Mouse (Mus musculus) forebrain, embryonic 14.5 days (tissue): Measurements from ENCODE around the gene Rhoh. TPM values are rescaled to one million over a fixed set of nuclear protein-coding genes. Genes with fewer than 3 reads are reported as not detected.

Experiments
- ATAC-seq: fragments of 200-750 bp; cut with Nextera tagmentation; 2 replicates; pipeline ENCODE4 v1.8.0; 2017; ENCODE audit warnings: mild to moderate bottlenecking, moderate library complexity
- DNase-seq: peaks from one replicate; pipeline ENCODE4 v3.0.0-alpha.2; 2015; ENCODE audit warnings: low spot score
- H3K27ac ChIP-seq: fragments of 300-500 bp; sonication (generic); 2 replicates; pipeline ENCODE4 v1.5.1; 2014; ENCODE audit warnings: low read depth, mild to moderate bottlenecking, control low read depth, low read length, moderate library complexity
- H3K27me3 ChIP-seq: fragments of 300-500 bp; sonication (generic); replicated peaks from 2 replicates; pipeline ENCODE4 v1.6.1; 2014; ENCODE audit warnings: low read length, control low read depth, mixed read lengths; ENCODE audit not compliant: control insufficient read depth, insufficient read depth
- H3K36me3 ChIP-seq: fragments of 300-500 bp; sonication (generic); 2 replicates; pipeline ENCODE4 v1.6.1; 2014; ENCODE audit warnings: low read length, control low read depth; ENCODE audit not compliant: control insufficient read depth, insufficient read depth
- H3K4me1 ChIP-seq: fragments of 300-500 bp; sonication (generic); 2 replicates; pipeline ENCODE4 v1.6.1; 2014; ENCODE audit warnings: antibody characterized with exemption, low read length, control low read depth; ENCODE audit not compliant: control insufficient read depth, insufficient read depth
- H3K4me2 ChIP-seq: fragments of 300-500 bp; sonication (generic); 2 replicates; pipeline ENCODE4 v1.6.1; 2014; ENCODE audit warnings: mild to moderate bottlenecking, control low read depth, low read length
- H3K4me3 ChIP-seq: fragments of 300-500 bp; sonication (generic); 2 replicates; pipeline ENCODE4 v1.5.1; 2014; ENCODE audit warnings: low read depth, low read length, control low read depth
- H3K9ac ChIP-seq: fragments of 300-500 bp; sonication (generic); 2 replicates; pipeline ENCODE4 v1.6.1; 2014; ENCODE audit warnings: mild to moderate bottlenecking, low read length, control low read depth, moderate library complexity
- H3K9me3 ChIP-seq: fragments of 300-500 bp; sonication (generic); replicated peaks from 2 replicates; pipeline ENCODE4 v1.6.1; 2016; ENCODE audit warnings: low read length, control low read depth, mixed read lengths; ENCODE audit not compliant: control insufficient read depth
- WGBS: fragments of 180-500 bp; shearing (Covaris S2); extraction: QIAGEN DNeasy Blood & Tissue Kit; methylation state at CpG from one replicate; pipeline ENCODE4 v1.1.7; 2014; 5-methylcytosine and 5-hydroxymethylcytosine counted together
- polyA plus RNA-seq: library from polyadenylated mRNA; unstranded; fragments of >200 nt; fragmentation: Nextera tagmentation; extraction: Ambion mirVana; gene quantifications from 2 replicates; pipeline ENCODE4 v1.2.1, GENCODE M21; 2014

The Rhoh gene
- polyA plus RNA-seq, 1 experiment from 2014 or later, result 0.29 TPM

- Histone ChIP-seq H3K4me2 (no peak overlapping the region), H3K4me3 (no peak overlapping the region), H3K9me3 (no peaks in the 10 kb centered on the region), H3K4me1 (peaks cover 2% of the 10 kb centered on the region; the same call in 1 of the 2 replicates), H3K9ac (no peak overlapping the region), H3K36me3 (no peaks in the 10 kb centered on the region), H3K27ac (no peak overlapping the region), H3K27me3 (no peaks in the 10 kb centered on the region)
- DNase-seq (no peak), ATAC-seq (no peak)
- 91% methylated on average over 3 of the region's 3 CpGs for WGBS
Measured at GRCm38 (mm10) chr5:65919904-65920303, 58.9 kb downstream of the Rhoh start.

GRCm38 (mm10) chr5:65920701-65921426, 59.9 kb downstream of the Rhoh start:
- no peak for ATAC-seq
- no peak overlapping the region for H3K4me3 ChIP-seq
- no peaks in the 10 kb centered on the region for H3K27me3 ChIP-seq
- no peak overlapping the region for H3K27ac ChIP-seq
- no peak for DNase-seq
- H3K9ac ChIP-seq, result no peak overlapping the region
- H3K36me3 ChIP-seq, result no peaks in the 10 kb centered on the region
- H3K4me1 ChIP-seq, result peaks cover 2% of the 10 kb centered on the region; the same call in 1 of the 2 replicates
- H3K4me2 ChIP-seq, result no peak overlapping the region
- 82% methylated on average over 12 of the region's 12 CpGs for WGBS
- no peaks in the 10 kb centered on the region for H3K9me3 ChIP-seq

GRCm38 (mm10) chr5:65921477-65922138, 60.6 kb downstream of the Rhoh start:
- DNase-seq (no peak), ATAC-seq (no peak)
- 81% methylated on average over 9 of the region's 9 CpGs for WGBS
- no peaks in the 10 kb centered on the region for H3K27me3 ChIP-seq
- H3K4me1 ChIP-seq, result peaks cover 2% of the 10 kb centered on the region; the same call in 1 of the 2 replicates
- no peaks in the 10 kb centered on the region for H3K9me3 ChIP-seq
- H3K27ac ChIP-seq, result no peak overlapping the region
- no peaks in the 10 kb centered on the region for H3K36me3 ChIP-seq
- no peak overlapping the region for H3K4me3 ChIP-seq
- no peak overlapping the region for H3K4me2 ChIP-seq
- no peak overlapping the region for H3K9ac ChIP-seq

GRCm38 (mm10) chr5:65926666-65927065, 65.7 kb downstream of the Rhoh start:
- no peak for ATAC-seq
- WGBS, result 85% methylated on average over 6 of the region's 6 CpGs

GRCm38 (mm10) chr5:65929162-65929561, 68.1 kb downstream of the Rhoh start:
- Histone ChIP-seq H3K36me3 (no peaks in the 10 kb centered on the region), H3K9ac (no peak overlapping the region), H3K4me2 (no peak overlapping the region), H3K27me3 (no peaks in the 10 kb centered on the region), H3K4me3 (no peak overlapping the region), H3K27ac (no peak overlapping the region), H3K9me3 (no peaks in the 10 kb centered on the region), H3K4me1 (no peaks in the 10 kb centered on the region)
- WGBS, result 91% methylated on average over 7 of the region's 7 CpGs
- ATAC-seq (no peak), DNase-seq (no peak)

More at GRCm38 (mm10) chr5:65926666-65927065, 65.7 kb downstream of the Rhoh start:
- Histone ChIP-seq H3K27ac (no peak overlapping the region), H3K9ac (no peak overlapping the region), H3K27me3 (no peaks in the 10 kb centered on the region), H3K4me1 (no peaks in the 10 kb centered on the region), H3K36me3 (no peaks in the 10 kb centered on the region), H3K4me2 (no peak overlapping the region), H3K4me3 (no peak overlapping the region), H3K9me3 (no peaks in the 10 kb centered on the region)
- no peak for DNase-seq

- Histone ChIP-seq H3K27ac (no peak overlapping the region), H3K9me3 (no peaks in the 10 kb centered on the region), H3K9ac (no peak overlapping the region), H3K4me2 (no peak overlapping the region), H3K27me3 (no peaks in the 10 kb centered on the region), H3K4me1 (no peaks in the 10 kb centered on the region), H3K4me3 (no peak overlapping the region), H3K36me3 (no peaks in the 10 kb centered on the region)
- WGBS, result 74% methylated on average over 4 of the region's 4 CpGs
- DNase-seq (no peak), ATAC-seq (no peak)
Measured at GRCm38 (mm10) chr5:65930171-65930570, 69.2 kb downstream of the Rhoh start.

GRCm38 (mm10) chr5:65933258-65933657, 72.2 kb downstream of the Rhoh start:
- Histone ChIP-seq H3K36me3 (no peaks in the 10 kb centered on the region), H3K4me3 (no peak overlapping the region), H3K9me3 (no peaks in the 10 kb centered on the region), H3K27ac (no peak overlapping the region), H3K9ac (no peak overlapping the region), H3K4me1 (no peaks in the 10 kb centered on the region), H3K27me3 (no peaks in the 10 kb centered on the region), H3K4me2 (no peak overlapping the region)
- WGBS, result 84% methylated on average over 4 of the region's 4 CpGs
- DNase-seq, result no peak
- ATAC-seq, result no peak

- no peak overlapping the region for H3K4me2 ChIP-seq
- no peaks in the 10 kb centered on the region for H3K27me3 ChIP-seq
- H3K4me1 ChIP-seq, result no peaks in the 10 kb centered on the region
- H3K36me3 ChIP-seq, result no peaks in the 10 kb centered on the region
- no peak overlapping the region for H3K9ac ChIP-seq
- H3K27ac ChIP-seq, result no peak overlapping the region
- no peaks in the 10 kb centered on the region for H3K9me3 ChIP-seq
- no peak for DNase-seq
- 98% methylated on average over 2 of the region's 2 CpGs for WGBS
- no peak for ATAC-seq
- no peak overlapping the region for H3K4me3 ChIP-seq
Measured at GRCm38 (mm10) chr5:65933764-65934163, 72.8 kb downstream of the Rhoh start.

GRCm38 (mm10) chr5:65934783-65935182, 73.8 kb downstream of the Rhoh start, which contains the start of gene Chrna9:
TSS of gene Chrna9 (plus strand) at chr5:65934921.
- H3K27me3 ChIP-seq, result no peaks in the 10 kb centered on the region

More at GRCm38 (mm10) chr5:65934783-65935182, 73.8 kb downstream of the Rhoh start, which contains the start of gene Chrna9:
- Histone ChIP-seq H3K9me3 (no peaks in the 10 kb centered on the region), H3K4me2 (no peak within 1 kb of the TSS), H3K9ac (no peak within 1 kb of the TSS), H3K36me3 (no peaks in the 10 kb centered on the region), H3K4me1 (no peaks in the 10 kb centered on the region), H3K4me3 (no peak within 1 kb of the TSS), H3K27ac (no peak within 1 kb of the TSS)
- ATAC-seq (no peak), DNase-seq (no peak)
- WGBS, result 91% methylated on average over 5 of the region's 5 CpGs
